Comparison of ENCODE assay signal across 8 mouse cellular contexts in the genomic region with DNA sequence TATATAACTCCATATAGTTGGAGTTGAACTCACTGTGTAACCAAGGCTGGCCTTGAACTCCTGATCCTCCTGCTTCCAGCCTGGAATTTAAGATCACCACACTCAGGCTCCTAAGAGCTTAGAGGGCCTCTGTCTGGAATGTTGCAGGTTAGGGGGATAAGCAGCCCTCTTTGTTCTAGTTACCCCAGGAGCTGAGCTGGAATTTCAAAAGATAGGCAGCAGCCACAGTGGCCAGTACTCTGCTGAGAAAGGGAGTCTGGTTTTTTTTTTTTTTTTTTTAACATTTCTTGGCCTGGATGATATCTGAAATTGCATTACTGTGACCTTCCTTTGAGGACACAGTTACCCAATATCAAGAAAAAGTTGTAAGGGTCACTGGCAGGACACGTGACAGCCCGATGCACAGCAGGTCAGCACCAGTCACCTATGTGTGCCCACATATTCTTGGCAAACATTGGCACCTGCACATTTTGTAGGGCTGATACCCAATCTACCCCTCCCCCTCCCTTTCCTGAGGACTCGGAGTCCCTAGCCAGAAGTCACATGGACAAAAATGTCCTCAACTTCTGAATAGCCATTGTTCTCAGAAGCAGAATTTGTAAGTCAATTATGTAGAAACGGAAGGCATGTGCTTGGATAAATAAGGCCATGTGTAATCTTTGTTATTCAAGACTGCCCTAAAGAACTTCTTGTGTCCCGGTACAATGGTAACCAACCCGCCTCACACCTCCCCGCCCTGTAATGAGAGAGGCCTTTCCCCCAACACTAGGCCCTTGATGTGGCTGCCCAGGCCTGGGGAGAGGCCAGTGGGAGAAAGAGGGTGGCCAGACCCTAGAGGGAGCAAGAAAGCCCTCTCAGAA. TPM values are rescaled to one million over a fixed set of nuclear protein-coding genes. Genes with fewer than 3 reads are reported as not detected.
DNase-seq lines count a peak whose midpoint lies in the region; ATAC-seq and TF ChIP-seq lines count a peak whose summit lies in the region.

No protein-coding gene starts in this region.

- H3K9me3 ChIP-seq in intestine, embryonic 16.5 days (ENCODE audit: control insufficient read depth, low read length), result no peaks in the 10 kb centered on the region
- no peaks in the 10 kb centered on the region for H3K9me3 ChIP-seq in lung, embryonic 14.5 days (ENCODE audit: low read depth, low read length)

- intact Hi-C loops in gastrocnemius, postnatal 36 days (cut with DNase I), result no loop called here

- peak; percentile 18 for DNase-seq in gastrocnemius, adult 18-20 months (ENCODE audit: low spot score)
- DNase-seq in gastrocnemius, postnatal 36 days, result no peak
- DNase-seq in adrenal gland, postnatal 36 days, result peak; percentile 51 to 54
- DNase-seq in heart, adult 11 months, result peak; percentile 98
- peak; percentile 50 for DNase-seq in lung, embryonic 14.5 days
- DNase-seq in telencephalon, adult 2 months (ENCODE audit: low read depth, low spot score), result peak; percentile 72
- DNase-seq in thymus, postnatal 10 days (ENCODE audit: low spot score in 2 of 2), result no peak

- WGBS in intestine, embryonic 16.5 days, result 43% methylated on average over 7 of the region's 7 CpGs
- WGBS in lung, embryonic 14.5 days, result 43% methylated on average over 7 of the region's 7 CpGs

- no peak overlapping the region for H3K4me3 ChIP-seq in intestine, embryonic 16.5 days (ENCODE audit: low read length)
- H3K4me3 ChIP-seq in lung, embryonic 14.5 days (ENCODE audit: low read depth, low read length), result no peak overlapping the region

- H3K4me1 ChIP-seq in intestine, embryonic 16.5 days (ENCODE audit: control insufficient read depth, insufficient read depth, low read length), result peaks cover 5% of the 10 kb centered on the region
- no peaks in the 10 kb centered on the region for H3K4me1 ChIP-seq in lung, embryonic 14.5 days (ENCODE audit: insufficient read depth)

- no peak for ATAC-seq in intestine, embryonic 16.5 days
- ATAC-seq in lung, embryonic 14.5 days (ENCODE audit: insufficient read depth), result peak; percentile 73

- no peak overlapping the region for H3K9ac ChIP-seq in intestine, embryonic 16.5 days (ENCODE audit: low read depth, low read length)
- H3K9ac ChIP-seq in lung, embryonic 14.5 days, result no peak overlapping the region

- peak overlapping the region; percentile 77 for H3K27ac ChIP-seq in intestine, embryonic 16.5 days (ENCODE audit: low read length)
- peak overlapping the region; percentile 52 for H3K27ac ChIP-seq in lung, embryonic 14.5 days (ENCODE audit: low read depth)

- no peak for TF ChIP-seq CTCF in lung, embryonic 14.5 days (IDR thresholded peaks at IDR 0.05; ENCODE audit: low read depth)

- no peak overlapping the region for H3K4me2 ChIP-seq in intestine, embryonic 16.5 days (ENCODE audit: low read depth, low read length)
- no peak overlapping the region for H3K4me2 ChIP-seq in lung, embryonic 14.5 days

- no peaks in the 10 kb centered on the region for H3K27me3 ChIP-seq in intestine, embryonic 16.5 days (replicated peaks; ENCODE audit: control insufficient read depth, insufficient read depth, low read length)
- H3K27me3 ChIP-seq in lung, embryonic 14.5 days (ENCODE audit: insufficient read depth, low read length), result no peaks in the 10 kb centered on the region

- H3K36me3 ChIP-seq in intestine, embryonic 16.5 days (ENCODE audit: control insufficient read depth, insufficient read depth, low read length), result no peaks in the 10 kb centered on the region
- H3K36me3 ChIP-seq in lung, embryonic 14.5 days (ENCODE audit: insufficient read depth), result no peaks in the 10 kb centered on the region

RNA-seq across cellular contexts. Expression of a gene that starts 1.1 kb away (rescaled TPM):
- total RNA-seq in gastrocnemius, adult 18-20 months (2021), result 10 to 100 TPM; 89.2 to 93.1 TPM
- total RNA-seq in gastrocnemius, postnatal 36 days (2021), result 10 to 100 TPM; 73.0 to 80.6 TPM
- 100 to 1,000 TPM; 200 to 209 TPM for total RNA-seq in adrenal gland, postnatal 36 days (2021)
- 127 and 148 TPM in 2 replicates for polyA plus RNA-seq in intestine, embryonic 16.5 days (2015; fragmentation: Nextera tagmentation; extraction: Ambion mirVana)
- 28.1 and 29.0 TPM in 2 replicates for polyA plus RNA-seq in lung, embryonic 14.5 days (2014; fragmentation: Nextera tagmentation; extraction: Ambion mirVana)

Comparison
In these comparisons a context has a peak if more than half of its experiments do, and no peak if none do; other contexts are left out.
1. DNase-seq: peak in gastrocnemius, adult 18-20 months (single experiment), adrenal gland, postnatal 36 days (2 of 2), heart, adult 11 months (single experiment), lung, embryonic 14.5 days (single experiment) and telencephalon, adult 2 months (single experiment); none in gastrocnemius, postnatal 36 days (0 of 2) and thymus, postnatal 10 days (0 of 2).